Mouse (Mus musculus) spleen, adult 2 months (tissue): ENCODE data around the gene Pkn1.

Experiments
- CTCF ChIP-seq: fragments of 200-500 bp; IDR thresholded peaks from 2 replicates; pipeline ENCODE4 v1.5.1; 2011; ENCODE audit warnings: mild to moderate bottlenecking, inconsistent platforms; ENCODE audit not compliant: insufficient read depth, insufficient read length, insufficient replicate concordance; ENCODE audit errors: extremely low read depth
- POLR2A ChIP-seq: fragments of 200-500 bp; IDR thresholded peaks from 2 replicates; pipeline ENCODE4 v1.6.1; 2011; ENCODE audit warnings: low read depth, low read length, inconsistent platforms

DNA sequence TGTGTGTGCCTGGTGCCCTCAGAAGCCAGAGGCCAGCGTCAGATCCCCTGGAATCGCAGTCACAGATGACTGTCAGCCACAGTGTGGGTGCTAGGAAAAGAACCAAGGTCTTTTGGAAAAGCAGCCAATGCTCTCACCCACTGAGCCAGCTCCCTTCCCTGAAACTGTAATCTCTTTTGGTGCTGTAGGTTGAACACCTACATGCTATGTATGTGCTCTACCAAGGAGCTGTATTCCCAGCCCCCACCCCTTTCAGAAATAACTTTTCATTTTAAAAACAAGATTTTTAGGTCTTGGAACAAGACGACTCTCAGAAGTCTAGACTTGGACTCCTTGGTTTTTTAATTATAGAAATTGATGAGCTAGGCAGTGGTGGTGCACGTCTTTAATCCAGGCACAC lies 4.4 kb upstream of the Pkn1 start:
- no peak for TF ChIP-seq CTCF
- TF ChIP-seq POLR2A, result no peak
